Mouse (Mus musculus) megakaryocyte, embryonic 14.5 days (primary cell): ENCODE results near the gene Anxa11. TPM values are rescaled to one million over a fixed set of nuclear protein-coding genes. Genes with fewer than 3 reads are reported as not detected.

Experiments used
- H3K27me3 ChIP-seq: replicated peaks from 2 replicates; pipeline ENCODE3; 2012; ENCODE audit warnings: inconsistent platforms
- H3K36me3 ChIP-seq: replicated peaks from 2 replicates; pipeline ENCODE3; 2012; ENCODE audit warnings: low read length, inconsistent platforms, mixed read lengths
- H3K4me1 ChIP-seq: 2 replicates; pipeline ENCODE4 v1.6.1; 2012; ENCODE audit warnings: inconsistent platforms
- H3K4me3 ChIP-seq: replicated peaks from 2 replicates; pipeline ENCODE3; 2012; ENCODE audit warnings: moderate library complexity, mild to moderate bottlenecking, inconsistent platforms
- H3K9me3 ChIP-seq: 2 replicates; pipeline ENCODE4 v1.6.1; 2012; ENCODE audit warnings: inconsistent platforms
- FLI1 ChIP-seq: IDR thresholded peaks from 2 replicates; pipeline ENCODE4 v1.6.1; 2012; ENCODE audit warnings: low read length, inconsistent platforms, mixed read lengths
- GATA1 ChIP-seq: IDR thresholded peaks from 3 replicates; pipeline ENCODE4 v1.6.1; 2012; ENCODE audit warnings: mixed read lengths, low read length, inconsistent platforms, borderline replicate concordance
- polyA plus RNA-seq: library from polyadenylated mRNA; stranded (reverse); fragments of >175 nt; gene quantifications from 2 replicates; pipeline ENCODE4 v1.2.3, GENCODE M21; 2012; ENCODE audit warnings: low replicate concordance; ENCODE audit not compliant: insufficient read depth

Gene Anxa11
- polyA plus RNA-seq, 1 experiment: 67.6 TPM

GRCm38 (mm10) chr14:25850433-25850832, 8.5 kb downstream of the Anxa11 start:
- H3K27me3 ChIP-seq: no peaks in the 10 kb centered on the region
- no peak overlapping the region for H3K4me3 ChIP-seq
- H3K9me3 ChIP-seq: no peaks in the 10 kb centered on the region
- peaks cover 95% of the 10 kb centered on the region for H3K4me1 ChIP-seq
- TF ChIP-seq FLI1 (no peak), GATA1 (no peak)
- peaks cover 44% of the 10 kb centered on the region for H3K36me3 ChIP-seq

- H3K4me1 ChIP-seq: peaks cover 95% of the 10 kb centered on the region
- TF ChIP-seq GATA1: no peak
- TF ChIP-seq FLI1: no peak
- H3K4me3 ChIP-seq: peak overlapping the region; percentile 21
- H3K27me3 ChIP-seq: no peaks in the 10 kb centered on the region
- H3K9me3 ChIP-seq: no peaks in the 10 kb centered on the region
- peaks cover 38% of the 10 kb centered on the region for H3K36me3 ChIP-seq
These were observed 9.2 kb downstream of the Anxa11 start for GRCm38 (mm10) chr14:25851189-25851588.

GRCm38 (mm10) chr14:25852121-25852561, 10.2 kb downstream of the Anxa11 start:
- Histone ChIP-seq H3K4me1 (peaks cover 95% of the 10 kb centered on the region), H3K4me3 (peak overlapping the region; percentile 56), H3K27me3 (no peaks in the 10 kb centered on the region), H3K9me3 (no peaks in the 10 kb centered on the region), H3K36me3 (peaks cover 34% of the 10 kb centered on the region)
- TF ChIP-seq GATA1 (no peak), FLI1 (no peak)

GRCm38 (mm10) chr14:25853295-25853694, 11.3 kb downstream of the Anxa11 start:
- peaks cover 95% of the 10 kb centered on the region for H3K4me1 ChIP-seq
- H3K9me3 ChIP-seq: no peaks in the 10 kb centered on the region
- no peak overlapping the region for H3K4me3 ChIP-seq
- H3K27me3 ChIP-seq: no peaks in the 10 kb centered on the region
- TF ChIP-seq GATA1 (no peak), FLI1 (no peak)
- peaks cover 25% of the 10 kb centered on the region for H3K36me3 ChIP-seq

- H3K4me3 ChIP-seq: no peak overlapping the region
- H3K27me3 ChIP-seq: no peaks in the 10 kb centered on the region
- H3K36me3 ChIP-seq: peaks cover 22% of the 10 kb centered on the region
- no peaks in the 10 kb centered on the region for H3K9me3 ChIP-seq
- TF ChIP-seq FLI1: no peak
- no peak for TF ChIP-seq GATA1
- H3K4me1 ChIP-seq: peaks cover 100% of the 10 kb centered on the region
These were observed 11.9 kb downstream of the Anxa11 start for GRCm38 (mm10) chr14:25853717-25854452.

GRCm38 (mm10) chr14:25855241-25855885, 13.4 kb downstream of the Anxa11 start:
- no peaks in the 10 kb centered on the region for H3K9me3 ChIP-seq
- H3K36me3 ChIP-seq: peaks cover 24% of the 10 kb centered on the region
- no peak overlapping the region for H3K4me3 ChIP-seq
- peaks cover 100% of the 10 kb centered on the region for H3K4me1 ChIP-seq
- no peaks in the 10 kb centered on the region for H3K27me3 ChIP-seq
- TF ChIP-seq GATA1 (no peak), FLI1 (no peak)

GRCm38 (mm10) chr14:25857168-25857621, 15.2 kb downstream of the Anxa11 start:
- no peaks in the 10 kb centered on the region for H3K27me3 ChIP-seq
- H3K9me3 ChIP-seq: no peaks in the 10 kb centered on the region
- peaks cover 100% of the 10 kb centered on the region for H3K4me1 ChIP-seq
- H3K36me3 ChIP-seq: peaks cover 24% of the 10 kb centered on the region
- H3K4me3 ChIP-seq: peak overlapping the region; percentile 78
- TF ChIP-seq GATA1 (no peak), FLI1 (no peak)

GRCm38 (mm10) chr14:25857940-25858339, 16.0 kb downstream of the Anxa11 start:
- peaks cover 100% of the 10 kb centered on the region for H3K4me1 ChIP-seq
- no peak for TF ChIP-seq FLI1
- TF ChIP-seq GATA1: no peak

GRCm38 (mm10) chr14:25861771-25862530, 20.0 kb downstream of the Anxa11 start:
- Histone ChIP-seq H3K4me1 (peaks cover 82% of the 10 kb centered on the region), H3K36me3 (peaks cover 23% of the 10 kb centered on the region), H3K4me3 (peak overlapping the region; percentile 80), H3K27me3 (no peaks in the 10 kb centered on the region), H3K9me3 (no peaks in the 10 kb centered on the region)
- TF ChIP-seq FLI1: no peak
- TF ChIP-seq GATA1: no peak

More at GRCm38 (mm10) chr14:25857940-25858339, 16.0 kb downstream of the Anxa11 start:
- Histone ChIP-seq H3K4me3 (peak overlapping the region; percentile 34), H3K27me3 (no peaks in the 10 kb centered on the region), H3K36me3 (peaks cover 25% of the 10 kb centered on the region), H3K9me3 (no peaks in the 10 kb centered on the region)

- TF ChIP-seq GATA1 (no peak), FLI1 (no peak)
- Histone ChIP-seq H3K9me3 (no peaks in the 10 kb centered on the region), H3K4me3 (no peak overlapping the region), H3K27me3 (no peaks in the 10 kb centered on the region), H3K36me3 (peaks cover 27% of the 10 kb centered on the region), H3K4me1 (peaks cover 82% of the 10 kb centered on the region)
These were observed 21.8 kb downstream of the Anxa11 start for GRCm38 (mm10) chr14:25863721-25864120.
